8 mouse cellular contexts compared by ENCODE assay signal in the genomic region with DNA sequence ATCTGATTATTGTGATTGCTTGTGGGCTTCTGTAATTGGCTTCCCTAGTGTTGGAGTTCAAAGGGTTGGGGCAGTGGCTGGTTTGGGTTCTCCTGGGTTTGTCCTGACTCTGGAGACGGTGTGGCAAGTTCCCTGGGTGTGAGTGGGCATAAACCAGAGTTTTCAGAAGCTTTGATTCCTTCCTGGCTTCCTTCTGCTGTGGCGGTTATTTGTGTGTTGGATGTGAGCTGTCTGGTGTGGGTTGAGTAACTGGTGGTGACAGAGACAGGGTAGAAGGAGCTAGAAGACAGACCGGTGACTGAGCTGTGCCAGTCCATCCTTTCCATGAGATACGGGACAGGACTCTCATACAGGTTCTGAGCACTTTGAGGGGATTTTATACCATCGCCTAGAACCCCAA. TPM values are rescaled to one million over a fixed set of nuclear protein-coding genes. Genes with fewer than 3 reads are reported as not detected.
DNase-seq lines count a peak whose midpoint lies in the region; ATAC-seq and TF ChIP-seq lines count a peak whose summit lies in the region.

No protein-coding gene starts in this region.

- no peak for TF ChIP-seq CTCF in gastrocnemius, adult 2 months (IDR thresholded peaks at IDR 0.05)
- TF ChIP-seq CTCF in lung, embryonic 14.5 days (IDR thresholded peaks at IDR 0.05; ENCODE audit: low read depth) = no peak
- TF ChIP-seq CTCF in hindbrain, postnatal 0 days (IDR thresholded peaks at IDR 0.05; ENCODE audit: low read depth) = no peak

- H3K36me3 ChIP-seq in lung, embryonic 14.5 days (ENCODE audit: insufficient read depth) = 0 out of 2 replicates have a peak, but pooled peaks cover 5% of the 10 kb centered on the region
- no peaks in the 10 kb centered on the region for H3K36me3 ChIP-seq in hindbrain, postnatal 0 days (ENCODE audit: insufficient read depth, low read length)
- H3K36me3 ChIP-seq in neural tube, embryonic 15.5 days = no peaks in the 10 kb centered on the region

- H3K9ac ChIP-seq in lung, embryonic 14.5 days = peak overlapping the region; percentile 83
- 0 out of 2 replicates have a peak overlapping the region, but pooled peaks have one; percentile 2 for H3K9ac ChIP-seq in hindbrain, postnatal 0 days (replicated peaks; ENCODE audit: low read length)
- H3K9ac ChIP-seq in neural tube, embryonic 15.5 days (replicated peaks) = no peak overlapping the region

- H3K4me3 ChIP-seq in gastrocnemius, adult 2 months = peak overlapping the region; percentile 1; the same call in 1 of the 2 replicates
- H3K4me3 ChIP-seq in lung, embryonic 14.5 days (ENCODE audit: low read depth, low read length) = no peak overlapping the region
- H3K4me3 ChIP-seq in hindbrain, postnatal 0 days (ENCODE audit: low read length) = no peak overlapping the region
- no peak overlapping the region for H3K4me3 ChIP-seq in neural tube, embryonic 15.5 days (replicated peaks)

- H3K27me3 ChIP-seq in lung, embryonic 14.5 days (ENCODE audit: insufficient read depth, low read length) = no peaks in the 10 kb centered on the region
- H3K27me3 ChIP-seq in hindbrain, postnatal 0 days (ENCODE audit: insufficient read depth, low read length) = no peaks in the 10 kb centered on the region
- H3K27me3 ChIP-seq in neural tube, embryonic 15.5 days (replicated peaks) = no peaks in the 10 kb centered on the region

- DNase-seq in gastrocnemius, adult 2 months = no peak
- DNase-seq in gastrocnemius, postnatal 14 days = no peak
- DNase-seq in lung, embryonic 14.5 days = no peak
- no peak for DNase-seq in lung, postnatal 10 days
- no peak for DNase-seq in hindbrain, postnatal 0 days (ENCODE audit: low spot score)
- DNase-seq in right cerebral cortex, postnatal 4 days = no peak
- no peak for DNase-seq in MN1 (ENCODE audit: low spot score)

- peaks cover 52% of the 10 kb centered on the region for H3K4me1 ChIP-seq in lung, embryonic 14.5 days (ENCODE audit: insufficient read depth)
- H3K4me1 ChIP-seq in hindbrain, postnatal 0 days (ENCODE audit: insufficient read depth, low read length) = peaks cover 41% of the 10 kb centered on the region
- H3K4me1 ChIP-seq in neural tube, embryonic 15.5 days = peaks cover 76% of the 10 kb centered on the region

- ATAC-seq in lung, embryonic 14.5 days (ENCODE audit: insufficient read depth) = no peak
- no peak for ATAC-seq in hindbrain, postnatal 0 days
- no peak for ATAC-seq in neural tube, embryonic 15.5 days (ENCODE audit: low FRiP score)

- no peaks in the 10 kb centered on the region for H3K9me3 ChIP-seq in lung, embryonic 14.5 days (ENCODE audit: low read depth, low read length)
- no peaks in the 10 kb centered on the region for H3K9me3 ChIP-seq in hindbrain, postnatal 0 days (ENCODE audit: low read length)
- H3K9me3 ChIP-seq in neural tube, embryonic 15.5 days (replicated peaks) = no peaks in the 10 kb centered on the region

- H3K27ac ChIP-seq in gastrocnemius, adult 2 months = peak overlapping the region; percentile 89
- H3K27ac ChIP-seq in lung, embryonic 14.5 days (ENCODE audit: low read depth) = peak overlapping the region; percentile 94; the same call in 1 of the 2 replicates
- H3K27ac ChIP-seq in hindbrain, postnatal 0 days = peak overlapping the region; percentile 22; the same call in 1 of the 2 replicates
- H3K27ac ChIP-seq in neural tube, embryonic 15.5 days (replicated peaks) = no peak overlapping the region

- peak overlapping the region; percentile 87 for H3K4me2 ChIP-seq in lung, embryonic 14.5 days
- H3K4me2 ChIP-seq in hindbrain, postnatal 0 days (ENCODE audit: low read depth, low read length) = no peak overlapping the region
- H3K4me2 ChIP-seq in neural tube, embryonic 15.5 days = peak overlapping the region; percentile 83

- intact Hi-C loops in gastrocnemius, adult 2 months (cut with DNase I) = no loop called here
- intact Hi-C loops in gastrocnemius, postnatal 14 days (cut with DNase I; ENCODE audit: low total_unique reads) = no loop called here

- WGBS in lung, embryonic 14.5 days = 61% methylated on average over 5 of the region's 5 CpGs
- 84% methylated on average over 5 of the region's 5 CpGs for WGBS in hindbrain, postnatal 0 days
- 91% methylated on average over 5 of the region's 5 CpGs for WGBS in neural tube, embryonic 15.5 days

RNA-seq across cellular contexts. Expression of a gene that starts 3.7 kb away (rescaled TPM):
- total RNA-seq in gastrocnemius, adult 2 months (2021) = 1 to 10 TPM; 4.8 to 7.2 TPM
- 10 to 100 TPM; 12.1 to 15.8 TPM for total RNA-seq in gastrocnemius, postnatal 14 days (2021)
- polyA plus RNA-seq in lung, embryonic 14.5 days (2014; fragmentation: Nextera tagmentation; extraction: Ambion mirVana) = 41.2 and 46.5 TPM in 2 replicates
- total RNA-seq in hindbrain, postnatal 0 days (2014; rRNA removed) = 49.8 and 52.7 TPM in 2 replicates
- 20.8 and 23.5 TPM in 2 replicates for polyA plus RNA-seq in hindbrain, postnatal 0 days (2015; fragmentation: Nextera tagmentation; extraction: Ambion mirVana)
- polyA plus RNA-seq in neural tube, embryonic 15.5 days (2015; fragmentation: Nextera tagmentation; extraction: Ambion mirVana) = 30.7 and 34.7 TPM in 2 replicates

RNA-seq across cellular contexts. Expression of a gene that starts 32.5 kb away (rescaled TPM):
- 1 to 10 TPM; 2.0 to 3.9 TPM for total RNA-seq in gastrocnemius, adult 2 months (2021)
- 10 to 100 TPM in 1 of 2 experiments, 1 to 10 TPM in 1; 7.2 to 10.6 TPM for total RNA-seq in gastrocnemius, postnatal 14 days (2021)
- polyA plus RNA-seq in lung, embryonic 14.5 days (2014; fragmentation: Nextera tagmentation; extraction: Ambion mirVana) = 20.7 and 22.2 TPM in 2 replicates
- total RNA-seq in hindbrain, postnatal 0 days (2014; rRNA removed) = 142 and 149 TPM in 2 replicates
- 318 and 348 TPM in 2 replicates for polyA plus RNA-seq in hindbrain, postnatal 0 days (2015; fragmentation: Nextera tagmentation; extraction: Ambion mirVana)
- polyA plus RNA-seq in neural tube, embryonic 15.5 days (2015; fragmentation: Nextera tagmentation; extraction: Ambion mirVana) = 276 and 315 TPM in 2 replicates

Comparison
In these comparisons a context has a peak if more than half of its experiments do, and no peak if none do; other contexts are left out.
1. RNA of a gene that starts 32.5 kb away (total RNA-seq): 142 to 149 TPM in hindbrain, postnatal 0 days; 7.2 to 10.6 TPM in gastrocnemius, postnatal 14 days and 2.0 to 3.9 TPM in gastrocnemius, adult 2 months; every median in the first group is over 10 times any median in the second.